Mouse (Mus musculus) CH12.LX (cell line): ENCODE measurements around the gene Immt. TPM values are rescaled to one million over a fixed set of nuclear protein-coding genes. Genes with fewer than 3 reads are reported as not detected.

ENCODE experiments used
- DNase-seq: peaks from one replicate; pipeline ENCODE4 v3.0.0-alpha.2; 2013; ENCODE audit errors: extremely low read depth
- H3K27ac ChIP-seq: 2 replicates; pipeline ENCODE4 v1.5.1; 2012; ENCODE audit warnings: low read depth, mild to moderate bottlenecking, control low read depth, moderate library complexity; ENCODE audit not compliant: insufficient read depth
- H3K27me3 ChIP-seq: replicated peaks from 2 replicates; pipeline ENCODE3; 2012; ENCODE audit warnings: inconsistent platforms
- H3K36me3 ChIP-seq, 2 experiments: replicated peaks in 1 of 2; 2 replicates each; pipeline versions ENCODE3 to v1.6.1; 2012; ENCODE audit warnings: inconsistent platforms in 1 of 2, low read length in 1 of 2, mild to moderate bottlenecking in 1 of 2, mixed read lengths in 1 of 2, moderate library complexity in 1 of 2; ENCODE audit not compliant: control insufficient read depth in 1 of 2, insufficient read depth in 1 of 2
- H3K4me1 ChIP-seq, 2 experiments: 2 replicates each; pipeline ENCODE4 v1.6.1; 2012; ENCODE audit warnings: inconsistent platforms in 1 of 2, moderate library complexity in 1 of 2; ENCODE audit not compliant: insufficient read depth in 2 of 2, control insufficient read depth in 1 of 2
- H3K4me2 ChIP-seq: 2 replicates; pipeline ENCODE4 v1.6.1; 2012; ENCODE audit warnings: low read depth, mild to moderate bottlenecking, control low read depth; ENCODE audit not compliant: poor library complexity, insufficient read depth, severe bottlenecking
- H3K4me3 ChIP-seq, 3 experiments: fragments of 150-350 bp in 1 of 3; sonication (generic) in 1 of 3; replicated peaks in 1 of 3; 2 replicates each; pipeline versions ENCODE3 to v1.5.1; 2011 to 2012; ENCODE audit warnings: low read depth in 2 of 3, low read length in 2 of 3, mild to moderate bottlenecking in 2 of 3, moderate library complexity in 2 of 3, control low read depth in 1 of 3, improper control_type of control experiment in 1 of 3, inconsistent platforms in 1 of 3, mixed read lengths in 1 of 3; ENCODE audit not compliant: poor library complexity in 1 of 3
- H3K79me2 ChIP-seq: replicated peaks from 2 replicates; pipeline ENCODE4 v1.6.1; 2012; ENCODE audit warnings: mild to moderate bottlenecking, moderate library complexity; ENCODE audit not compliant: control insufficient read depth, poor library complexity, insufficient read depth, severe bottlenecking; ENCODE audit errors: extremely low read depth
- H3K9ac ChIP-seq: 2 replicates; pipeline ENCODE4 v1.6.1; 2012; ENCODE audit warnings: low read depth, mild to moderate bottlenecking, control low read depth, moderate library complexity; ENCODE audit not compliant: insufficient read depth
- H3K9me3 ChIP-seq: replicated peaks from 2 replicates; pipeline ENCODE3; 2012; ENCODE audit warnings: low read length, inconsistent platforms, mixed read lengths
- BHLHE40 ChIP-seq: IDR thresholded peaks from 2 replicates; pipeline ENCODE4 v1.6.1; 2011; ENCODE audit warnings: mild to moderate bottlenecking, low read depth, low read length, improper control_type of control experiment
- CHD1 ChIP-seq: IDR thresholded peaks from 2 replicates; pipeline ENCODE4 v1.6.1; 2012; ENCODE audit warnings: low read depth, low read length, improper control_type of control experiment, inconsistent platforms
- CHD2 ChIP-seq: IDR thresholded peaks from 2 replicates; pipeline ENCODE4 v1.6.1; 2011; ENCODE audit warnings: low read length, improper control_type of control experiment
- CTCF ChIP-seq, 2 experiments: IDR thresholded peaks in 1 of 2; conservative IDR thresholded peaks in 1 of 2; 2 replicates each; pipeline ENCODE4 v1.5.1; 2011 to 2012; ENCODE audit warnings: low read depth in 2 of 2, low read length in 2 of 2, improper control_type of control experiment in 1 of 2, inconsistent platforms in 1 of 2, mild to moderate bottlenecking in 1 of 2, moderate library complexity in 1 of 2
- E2F4 ChIP-seq: IDR thresholded peaks from 2 replicates; pipeline ENCODE4 v1.6.1; 2011; ENCODE audit warnings: low read depth, low read length, improper control_type of control experiment; ENCODE audit not compliant: insufficient replicate concordance
- ELF1 ChIP-seq: IDR thresholded peaks from 2 replicates; pipeline ENCODE4 v1.6.1; 2014; ENCODE audit warnings: low read depth, mild to moderate bottlenecking, inconsistent platforms, low read length, improper control_type of control experiment
- EP300 ChIP-seq: IDR thresholded peaks from 2 replicates; pipeline ENCODE4 v1.6.1; 2011; ENCODE audit warnings: low read length, improper control_type of control experiment
- ETS1 ChIP-seq: conservative IDR thresholded peaks from 2 replicates; pipeline ENCODE4 v1.6.1; 2012; ENCODE audit warnings: low read depth, mild to moderate bottlenecking, inconsistent platforms, low read length, improper control_type of control experiment, moderate library complexity
- GABPA ChIP-seq: IDR thresholded peaks from 2 replicates; pipeline ENCODE4 v1.6.1; 2012; ENCODE audit warnings: low read depth, low read length, improper control_type of control experiment, inconsistent platforms; ENCODE audit not compliant: insufficient replicate concordance
- HCFC1 ChIP-seq: IDR thresholded peaks from 2 replicates; pipeline ENCODE4 v1.6.1; 2012; ENCODE audit warnings: low read depth, mild to moderate bottlenecking, inconsistent platforms, low read length, improper control_type of control experiment
- IRF4 ChIP-seq: IDR thresholded peaks from 2 replicates; pipeline ENCODE4 v1.6.1; 2014; ENCODE audit warnings: low read depth, mild to moderate bottlenecking, inconsistent platforms, low read length, improper control_type of control experiment
- JUN ChIP-seq: IDR thresholded peaks from 2 replicates; pipeline ENCODE4 v1.6.1; 2011; ENCODE audit warnings: low read depth, mild to moderate bottlenecking, low read length, improper control_type of control experiment, moderate library complexity; ENCODE audit not compliant: insufficient read depth
- KAT2A ChIP-seq: IDR thresholded peaks from 2 replicates; pipeline ENCODE4 v1.6.1; 2012; ENCODE audit warnings: low read length, improper control_type of control experiment, inconsistent platforms; ENCODE audit not compliant: insufficient replicate concordance
- MAFK ChIP-seq: IDR thresholded peaks from 2 replicates; pipeline ENCODE4 v1.6.1; 2011; ENCODE audit warnings: low read length, improper control_type of control experiment; ENCODE audit not compliant: insufficient replicate concordance
- MAX ChIP-seq: IDR thresholded peaks from 2 replicates; pipeline ENCODE4 v1.6.1; 2011; ENCODE audit warnings: low read length, improper control_type of control experiment
- MAZ ChIP-seq: IDR thresholded peaks from 2 replicates; pipeline ENCODE4 v1.6.1; 2012; ENCODE audit warnings: low read depth, mild to moderate bottlenecking, inconsistent platforms, low read length, improper control_type of control experiment, moderate library complexity
- MEF2A ChIP-seq: IDR thresholded peaks from 2 replicates; pipeline ENCODE4 v1.6.1; 2014; ENCODE audit warnings: low read depth, mild to moderate bottlenecking, inconsistent platforms, low read length, improper control_type of control experiment, borderline replicate concordance
- MXI1 ChIP-seq: IDR thresholded peaks from 2 replicates; pipeline ENCODE4 v1.6.1; 2011; ENCODE audit warnings: mild to moderate bottlenecking, low read depth, low read length, improper control_type of control experiment
- NELFE ChIP-seq: IDR thresholded peaks from 2 replicates; pipeline ENCODE4 v1.6.1; 2011; ENCODE audit warnings: low read depth, low read length, improper control_type of control experiment
- NRF1 ChIP-seq: IDR thresholded peaks from 2 replicates; pipeline ENCODE4 v1.6.1; 2014; ENCODE audit warnings: low read depth, mild to moderate bottlenecking, inconsistent platforms, low read length, improper control_type of control experiment, moderate library complexity
- PAX5 ChIP-seq: IDR thresholded peaks from 2 replicates; pipeline ENCODE4 v1.6.1; 2012; ENCODE audit warnings: low read length, inconsistent platforms, mixed read lengths
- POLR2A ChIP-seq: IDR thresholded peaks from 2 replicates; pipeline ENCODE4 v1.6.1; 2011; ENCODE audit warnings: low read depth, mild to moderate bottlenecking, improper control_type of control experiment, low read length
- POLR2AphosphoS2 ChIP-seq: IDR thresholded peaks from 2 replicates; pipeline ENCODE4 v1.6.1; 2011; ENCODE audit warnings: low read depth, low read length, improper control_type of control experiment
- RCOR1 ChIP-seq: conservative IDR thresholded peaks from 2 replicates; pipeline ENCODE4 v1.6.1; 2012; ENCODE audit warnings: low read depth, mild to moderate bottlenecking, inconsistent platforms, low read length, improper control_type of control experiment
- SIN3A ChIP-seq: IDR thresholded peaks from 2 replicates; pipeline ENCODE4 v1.6.1; 2012; ENCODE audit warnings: low read length, improper control_type of control experiment, inconsistent platforms
- SMC3 ChIP-seq: IDR thresholded peaks from 2 replicates; pipeline ENCODE4 v1.6.1; 2011; ENCODE audit warnings: low read depth, low read length, improper control_type of control experiment
- TBP ChIP-seq: conservative IDR thresholded peaks from 2 replicates; pipeline ENCODE4 v1.6.1; 2011; ENCODE audit warnings: low read depth, low read length, improper control_type of control experiment
- TCF12 ChIP-seq: IDR thresholded peaks from 2 replicates; pipeline ENCODE4 v1.6.1; 2014; ENCODE audit warnings: low read depth, mild to moderate bottlenecking, inconsistent platforms, low read length, improper control_type of control experiment
- UBTF ChIP-seq: IDR thresholded peaks from 2 replicates; pipeline ENCODE4 v1.6.1; 2012; ENCODE audit warnings: low read depth, mild to moderate bottlenecking, inconsistent platforms, low read length, improper control_type of control experiment, moderate library complexity
- USF1 ChIP-seq: IDR thresholded peaks from 2 replicates; pipeline ENCODE4 v1.6.1; 2014; ENCODE audit warnings: low read depth, mild to moderate bottlenecking, inconsistent platforms, low read length, improper control_type of control experiment
- USF2 ChIP-seq: conservative IDR thresholded peaks from 2 replicates; pipeline ENCODE4 v1.6.1; 2011; ENCODE audit warnings: low read depth, low read length, improper control_type of control experiment
- ZC3H11A ChIP-seq: IDR thresholded peaks from 2 replicates; pipeline ENCODE4 v1.6.1; 2012; ENCODE audit warnings: low read depth, mild to moderate bottlenecking, inconsistent platforms, low read length, improper control_type of control experiment
- ZKSCAN1 ChIP-seq: IDR thresholded peaks from 2 replicates; pipeline ENCODE4 v1.6.1; 2012; ENCODE audit warnings: low read depth, inconsistent platforms, low read length, improper control_type of control experiment, borderline replicate concordance
- ZMIZ1 ChIP-seq: IDR thresholded peaks from 2 replicates; pipeline ENCODE4 v1.6.1; 2012; ENCODE audit warnings: low read depth, mild to moderate bottlenecking, inconsistent platforms, low read length, improper control_type of control experiment
- ZNF384 ChIP-seq: IDR thresholded peaks from 2 replicates; pipeline ENCODE4 v1.6.1; 2012; ENCODE audit warnings: low read depth, low read length, improper control_type of control experiment, inconsistent platforms
- dilution Hi-C: fragments of 300-500 bp; cut with MboI; formaldehyde crosslinking; loops from 2 replicates; pipeline ENCODE4 v1.14.3; 2020; ENCODE audit warnings: low sequenced_read_pairs; ENCODE audit not compliant: extremely low pct_unique_long_range_greater_than_20kb, extremely low pct_ligation_motif_present
- in situ Hi-C: fragments of 300-500 bp; cut with MboI; formaldehyde crosslinking; loops from 3 replicates; pipeline ENCODE4 v1.14.3; 2019; ENCODE audit warnings: low sequenced_read_pairs, low pct_ligation_motif_present, low pct_unique_long_range_greater_than_20kb, mixed read lengths
- polyA plus RNA-seq: library from polyadenylated mRNA; unstranded; fragments of >175 nt; gene quantifications from 2 replicates; pipeline ENCODE4 v1.2.1, GENCODE M21; 2012; ENCODE audit warnings: low read depth; ENCODE audit not compliant: insufficient read length
- total RNA-seq, 2 experiments: library from RNA; depleted of rRNA; stranded (reverse); fragments of 300-350 nt in 1 of 2; fragments of >200 nt in 1 of 2; gene quantifications; 2 replicates each; pipeline ENCODE4 v1.2.3; 2012 to 2014

Gene Immt
- 97.5 and 126 TPM in 2 replicates for total RNA-seq (2012; rRNA removed)
- total RNA-seq (2014; rRNA removed): 156 and 161 TPM in 2 replicates
- polyA plus RNA-seq: 146 and 156 TPM in 2 replicates

DNA sequence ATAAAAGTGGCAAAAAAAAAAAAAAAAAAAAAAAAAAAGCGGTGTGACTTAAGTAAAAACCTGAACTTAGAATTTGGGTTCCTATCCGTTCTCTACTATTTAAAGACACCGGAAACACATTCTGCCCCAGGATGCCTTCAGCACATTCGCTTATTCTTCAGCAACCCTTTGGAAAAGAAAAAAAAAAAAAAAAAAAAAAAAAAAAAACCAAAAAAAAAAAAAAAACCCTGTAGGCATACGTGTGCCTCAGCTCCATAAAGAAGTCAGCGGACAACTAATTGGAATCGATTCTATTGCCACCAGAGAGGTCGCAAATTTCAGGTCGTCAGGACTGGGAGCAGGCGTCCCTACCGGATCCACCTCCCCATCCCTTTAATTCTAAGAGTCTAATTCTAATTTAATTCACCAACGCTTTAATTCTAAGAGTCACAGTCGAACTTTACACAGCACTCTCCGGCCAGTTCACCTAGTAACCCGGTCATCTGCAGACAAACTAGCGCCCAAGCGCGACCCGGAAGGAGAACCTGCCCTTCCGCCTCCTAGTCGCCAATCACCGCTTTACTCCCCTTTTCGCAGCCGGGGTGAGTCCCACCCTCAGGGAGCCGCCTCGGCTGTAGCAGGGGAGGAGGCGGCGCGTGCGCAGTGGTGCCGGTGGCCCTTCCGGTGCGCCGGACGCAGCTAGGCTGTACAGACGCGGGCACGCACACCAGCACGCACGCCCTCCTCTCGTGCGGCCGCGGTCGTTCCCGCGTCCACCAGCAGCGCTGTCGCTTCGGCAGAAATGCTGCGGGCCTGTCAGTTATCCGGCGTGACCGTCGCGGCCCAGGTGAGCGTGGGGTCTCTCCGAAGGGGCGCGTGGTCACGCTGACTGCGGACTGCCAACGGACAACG is at the start of gene Immt:
TSS of gene Immt (plus strand) at position 642 of the 891 bp plus-strand sequence.
- H3K79me2 ChIP-seq: peaks cover 30% of the 10 kb centered on the region
- peak within 1 kb of the TSS; percentile 88 for H3K4me2 ChIP-seq
- dilution Hi-C loops: no loop called here
- peaks cover 4 to 23% of the 10 kb centered on the region in 2 experiments; a peak in 3 of 4 replicates for H3K4me1 ChIP-seq
- peak; percentile 96 for DNase-seq
- H3K36me3 ChIP-seq: peaks cover 4 to 20% of the 10 kb centered on the region in 2 experiments
- H3K27me3 ChIP-seq: no peaks in the 10 kb centered on the region
- in situ Hi-C loops: no loop called here
- peak within 1 kb of the TSS; percentile 94 for H3K27ac ChIP-seq
- H3K9me3 ChIP-seq: no peaks in the 10 kb centered on the region
- TF ChIP-seq CTCF (conservative IDR thresholded peaks at IDR 0.05 in 1 of 2, IDR thresholded peaks at IDR 0.05 in 1 of 2; ENCODE audit: low read depth in 2 of 2, low read length in 2 of 2) (no peak), E2F4 (peak; percentile 74; the same call in 1 of the 2 replicates), CHD2 (peak; percentile 99), MAZ (peak; percentile 77; the same call in 1 of the 2 replicates), MEF2A (peak; percentile 30; the same call in 1 of the 2 replicates), SIN3A (peak; percentile 88; the same call in 1 of the 2 replicates), MAX (no peak), USF1 (no peak), TCF12 (peak; percentile 89), EP300 (no peak), ZMIZ1 (peak; percentile 96), NRF1 (peak; percentile 99), ZC3H11A (no peak), NELFE (peak; percentile 88), CHD1 (peak; percentile 53), HCFC1 (peak; percentile 93), KAT2A (peak; percentile 98), JUN (no peak), BHLHE40 (peak; percentile 79; the same call in 1 of the 2 replicates), USF2 (no peak), ETS1 (peak; percentile 28; the same call in 1 of the 2 replicates), POLR2AphosphoS2 (peak; percentile 80), IRF4 (peak; percentile 59), RCOR1 (peak; percentile 91), PAX5 (no peak), ZNF384 (peak; percentile 94), GABPA (peak; percentile 55; the same call in 1 of the 2 replicates), TBP (peak; percentile 76), ELF1 (peak; percentile 93), MAFK (0 out of 2 replicates have a peak, but pooled peaks have one; percentile 12), UBTF (no peak), MXI1 (peak; percentile 84), ZKSCAN1 (no peak), SMC3 (no peak), POLR2A (peak; percentile 89)
- peak within 1 kb of the TSS; percentile 97 to 100 (median 98) for H3K4me3 ChIP-seq
- H3K9ac ChIP-seq: peak within 1 kb of the TSS; percentile 99
